Mouse (Mus musculus): ENCODE results near the gene Gdf3. TPM values are rescaled to one million over a fixed set of nuclear protein-coding genes. Genes with fewer than 3 reads are reported as not detected.

The Gdf3 gene
- polyA plus RNA-seq, 1 experiment from 2014 or later: not detected

DNA sequence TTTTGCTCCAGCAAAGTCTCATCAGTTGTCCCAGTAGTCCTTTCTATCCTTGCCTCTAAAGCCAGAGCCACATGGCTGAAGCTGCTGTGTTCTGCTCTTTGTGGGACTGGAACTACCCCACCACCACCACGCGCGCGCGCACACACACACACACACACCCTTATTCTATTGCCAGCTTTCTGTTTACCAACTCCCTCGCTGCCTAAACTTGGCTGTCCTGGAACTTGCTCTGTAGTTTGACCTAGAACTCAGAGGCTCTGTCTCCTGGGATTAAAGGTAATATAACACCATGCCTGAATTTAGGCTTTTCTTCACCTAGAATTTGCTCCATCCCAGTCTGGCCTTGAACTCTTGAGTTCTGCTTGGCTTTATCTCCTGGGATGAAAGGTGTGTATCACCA is 11.2 kb upstream of the Gdf3 start:
- H3K9me3 ChIP-seq (ENCODE audit: low read length): no peaks in the 10 kb centered on the region
- TF ChIP-seq CTCF (IDR thresholded peaks at IDR 0.05) (no peak), EP300 (IDR thresholded peaks at IDR 0.05) (no peak)

DNA sequence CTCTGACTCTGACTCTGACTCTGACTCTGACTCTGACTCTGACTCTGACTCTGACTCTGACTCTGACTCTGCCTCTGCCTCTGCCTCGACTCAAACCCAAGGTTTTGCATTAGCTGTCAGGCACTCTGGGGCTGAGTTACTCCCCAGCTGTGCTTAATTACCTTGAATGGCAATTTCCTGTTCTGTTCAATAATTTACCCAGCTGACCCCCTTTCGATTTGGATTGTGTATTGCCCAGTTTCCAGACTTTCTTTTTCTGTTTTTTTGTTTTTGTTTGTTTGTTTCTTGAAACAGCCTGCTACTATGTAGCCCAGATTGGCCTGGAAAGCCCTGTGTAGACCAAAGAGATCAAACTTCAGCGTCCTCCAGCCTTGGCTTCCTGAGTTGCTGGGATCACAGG is 6.1 kb upstream of the Gdf3 start:
- no peak overlapping the region for H3K27ac ChIP-seq (ENCODE audit: low read length)
- no peaks in the 10 kb centered on the region for H3K36me3 ChIP-seq (ENCODE audit: insufficient read depth, low read length)
- H3K27me3 ChIP-seq (replicated peaks; ENCODE audit: insufficient read depth, low read length): no peaks in the 10 kb centered on the region
- 52% methylated on average over 3 of the region's 3 CpGs for WGBS
- H3K4me3 ChIP-seq (ENCODE audit: low read depth, low read length): no peak overlapping the region
- DNase-seq (ENCODE audit: low spot score) (no peak), ATAC-seq (no peak)
- no peak overlapping the region for H3K9ac ChIP-seq (replicated peaks; ENCODE audit: low read depth)
- TF ChIP-seq CTCF (IDR thresholded peaks at IDR 0.05): no peak
- TF ChIP-seq EP300 (IDR thresholded peaks at IDR 0.05): no peak
- H3K4me2 ChIP-seq (replicated peaks; ENCODE audit: low read depth, low read length): no peak overlapping the region
- no peaks in the 10 kb centered on the region for H3K9me3 ChIP-seq (ENCODE audit: low read length)
- no peaks in the 10 kb centered on the region for H3K4me1 ChIP-seq (ENCODE audit: insufficient read depth, low read depth, low read length)

More for the DNA sequence above, 11.2 kb upstream of the Gdf3 start:
- DNase-seq (ENCODE audit: low spot score): no peak
- no peak for ATAC-seq
- Histone ChIP-seq H3K9ac (replicated peaks; ENCODE audit: low read depth) (no peak overlapping the region), H3K4me2 (replicated peaks; ENCODE audit: low read depth, low read length) (no peak overlapping the region), H3K27me3 (replicated peaks; ENCODE audit: insufficient read depth, low read length) (no peaks in the 10 kb centered on the region), H3K4me3 (ENCODE audit: low read depth, low read length) (no peak overlapping the region), H3K36me3 (ENCODE audit: insufficient read depth, low read length) (no peaks in the 10 kb centered on the region), H3K4me1 (ENCODE audit: insufficient read depth, low read depth, low read length) (no peaks in the 10 kb centered on the region), H3K27ac (ENCODE audit: low read length) (no peak overlapping the region)
- 82% methylated on average over 6 of the region's 6 CpGs for WGBS

DNA sequence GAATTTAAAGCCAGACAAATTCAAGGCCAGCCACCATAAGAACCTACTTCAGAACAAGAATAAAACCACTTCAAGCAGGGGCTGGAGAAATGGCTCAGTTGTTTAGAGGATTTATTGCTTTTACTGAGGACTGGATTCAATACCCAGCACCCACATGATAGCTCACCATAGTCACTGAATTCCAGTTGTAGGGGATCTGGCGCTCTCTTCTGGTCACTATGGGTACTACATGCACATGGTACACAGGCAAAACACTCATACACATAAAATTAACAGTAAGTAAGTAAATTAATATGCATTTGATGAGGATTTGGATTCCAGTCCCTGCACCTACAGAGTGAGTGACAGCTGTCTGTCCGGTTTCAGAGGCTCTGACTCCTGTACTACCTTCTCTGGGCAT is 4.2 kb upstream of the Gdf3 start:
- Histone ChIP-seq H3K4me2 (replicated peaks; ENCODE audit: low read depth, low read length) (no peak overlapping the region), H3K27me3 (replicated peaks; ENCODE audit: insufficient read depth, low read length) (no peaks in the 10 kb centered on the region), H3K4me1 (ENCODE audit: insufficient read depth, low read depth, low read length) (no peaks in the 10 kb centered on the region), H3K36me3 (ENCODE audit: insufficient read depth, low read length) (no peaks in the 10 kb centered on the region), H3K27ac (ENCODE audit: low read length) (no peak overlapping the region), H3K9me3 (ENCODE audit: low read length) (no peaks in the 10 kb centered on the region), H3K4me3 (ENCODE audit: low read depth, low read length) (no peak overlapping the region), H3K9ac (replicated peaks; ENCODE audit: low read depth) (no peak overlapping the region)
- DNase-seq (ENCODE audit: low spot score) (no peak), ATAC-seq (no peak)
- peak; percentile 61 for TF ChIP-seq CTCF (IDR thresholded peaks at IDR 0.05)
- no peak for TF ChIP-seq EP300 (IDR thresholded peaks at IDR 0.05)
- WGBS: 51% methylated on average over 2 of the region's 2 CpGs

DNA sequence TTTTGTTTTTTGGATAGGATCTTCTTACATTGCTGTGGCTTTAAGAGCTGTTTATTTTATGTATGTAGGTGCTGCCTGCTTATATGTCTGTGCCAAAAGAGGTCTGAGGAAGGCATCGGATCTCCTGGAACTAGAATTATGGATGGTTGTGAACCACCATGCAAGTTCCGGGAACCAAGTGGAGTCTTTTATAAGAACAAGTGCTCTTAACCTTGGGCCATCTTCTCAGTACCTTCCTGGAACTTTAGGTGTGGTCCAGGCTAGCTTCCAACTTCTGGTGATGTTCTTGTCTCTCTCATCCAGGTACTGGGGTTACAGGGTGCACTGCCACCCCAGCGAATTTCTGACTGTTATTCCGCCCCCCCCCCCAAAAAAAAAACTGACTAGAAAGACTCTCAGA is 2.5 kb upstream of the Gdf3 start:
- 70% methylated on average over 4 of the region's 4 CpGs for WGBS
- TF ChIP-seq EP300 (IDR thresholded peaks at IDR 0.05): no peak
- no peak for TF ChIP-seq CTCF (IDR thresholded peaks at IDR 0.05)

DNA sequence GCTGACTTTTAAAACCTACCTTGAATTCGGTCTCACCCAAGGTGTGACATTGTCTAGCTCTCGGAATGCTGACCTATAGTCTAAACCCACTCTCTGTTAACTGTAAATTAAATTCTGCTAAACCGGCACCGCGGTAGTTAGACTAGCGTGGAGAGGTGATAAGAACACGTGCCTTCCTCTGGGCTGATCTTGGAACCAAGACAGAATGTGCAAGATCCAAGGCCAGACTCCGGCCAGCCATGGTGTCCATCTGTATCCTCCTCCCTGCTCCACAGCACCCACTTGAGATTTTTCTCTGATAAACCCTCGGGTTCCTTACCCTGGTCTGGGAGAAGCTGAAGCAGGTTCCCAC is 534 bp downstream of the Gdf3 start:
- H3K4me1 ChIP-seq (ENCODE audit: insufficient read depth, low read depth, low read length): no peaks in the 10 kb centered on the region
- H3K4me3 ChIP-seq (ENCODE audit: low read depth, low read length): no peak overlapping the region
- no peak overlapping the region for H3K4me2 ChIP-seq (replicated peaks; ENCODE audit: low read depth, low read length)
- H3K9me3 ChIP-seq (ENCODE audit: low read length): no peaks in the 10 kb centered on the region
- H3K27ac ChIP-seq (ENCODE audit: low read length): no peak overlapping the region
- H3K36me3 ChIP-seq (ENCODE audit: insufficient read depth, low read length): no peaks in the 10 kb centered on the region
- 38% methylated on average over 9 of the region's 9 CpGs for WGBS
- TF ChIP-seq EP300 (IDR thresholded peaks at IDR 0.05) (no peak), CTCF (IDR thresholded peaks at IDR 0.05) (no peak)
- H3K9ac ChIP-seq (replicated peaks; ENCODE audit: low read depth): no peak overlapping the region
- DNase-seq (ENCODE audit: low spot score): no peak
- ATAC-seq: no peak
- no peaks in the 10 kb centered on the region for H3K27me3 ChIP-seq (replicated peaks; ENCODE audit: insufficient read depth, low read length)

More for the DNA sequence above, 2.5 kb upstream of the Gdf3 start:
- H3K4me1 ChIP-seq (ENCODE audit: insufficient read depth, low read depth, low read length): no peaks in the 10 kb centered on the region
- H3K9me3 ChIP-seq (ENCODE audit: low read length): no peaks in the 10 kb centered on the region
- H3K9ac ChIP-seq (replicated peaks; ENCODE audit: low read depth): no peak overlapping the region
- no peak for DNase-seq (ENCODE audit: low spot score)
- H3K27ac ChIP-seq (ENCODE audit: low read length): no peak overlapping the region
- no peak overlapping the region for H3K4me2 ChIP-seq (replicated peaks; ENCODE audit: low read depth, low read length)
- no peak overlapping the region for H3K4me3 ChIP-seq (ENCODE audit: low read depth, low read length)
- no peaks in the 10 kb centered on the region for H3K27me3 ChIP-seq (replicated peaks; ENCODE audit: insufficient read depth, low read length)
- no peak for ATAC-seq
- H3K36me3 ChIP-seq (ENCODE audit: insufficient read depth, low read length): no peaks in the 10 kb centered on the region

DNA sequence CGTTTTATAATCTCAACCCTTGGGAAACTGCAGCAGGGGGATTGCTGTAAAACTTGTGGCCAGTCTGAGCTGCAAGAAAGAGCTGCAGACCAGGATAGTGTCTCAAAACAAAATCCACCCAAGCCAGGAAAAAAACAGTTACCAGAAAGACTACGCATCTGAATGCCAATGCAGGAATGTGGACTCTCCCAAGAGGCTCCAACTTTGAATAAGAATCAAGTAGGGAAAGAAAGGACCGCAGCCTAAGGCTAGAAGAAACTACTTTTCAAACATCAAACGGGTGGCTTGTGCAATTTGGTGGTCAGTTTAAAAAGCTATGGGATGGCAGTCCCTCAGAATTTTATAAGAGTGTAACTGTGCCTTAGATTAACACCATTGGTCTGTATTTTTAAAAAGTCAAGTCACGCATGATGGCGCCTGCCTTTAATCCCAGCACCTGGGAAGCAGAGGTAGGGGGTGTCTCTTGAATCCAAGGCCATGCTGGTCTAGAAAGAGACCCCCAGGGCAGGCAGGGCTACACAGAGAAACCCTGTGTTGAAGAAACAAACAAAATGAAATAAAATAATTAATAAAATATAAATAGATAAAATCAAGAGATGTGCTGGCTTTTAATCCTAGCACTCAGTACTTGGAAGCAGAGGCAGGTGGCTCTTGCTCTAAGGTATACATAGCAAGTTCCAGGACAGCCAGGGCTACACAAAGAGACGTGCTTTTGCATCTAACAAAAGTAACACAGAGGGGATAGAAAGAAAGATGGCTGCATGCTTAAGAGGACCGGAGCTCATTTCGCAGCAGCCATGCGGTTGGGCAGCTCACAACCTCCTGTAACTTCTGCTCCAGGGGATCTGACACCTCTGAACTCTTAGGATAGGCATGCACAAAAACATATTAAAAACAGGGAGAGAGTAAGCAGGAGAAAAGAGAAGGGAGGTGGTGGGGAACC is 1.2 kb downstream of the Gdf3 start:
- no peak overlapping the region for H3K4me3 ChIP-seq (ENCODE audit: low read depth, low read length)
- H3K27ac ChIP-seq (ENCODE audit: low read length): no peak overlapping the region
- H3K4me2 ChIP-seq (replicated peaks; ENCODE audit: low read depth, low read length): no peak overlapping the region
- TF ChIP-seq CTCF (IDR thresholded peaks at IDR 0.05) (no peak), EP300 (IDR thresholded peaks at IDR 0.05) (no peak)
- ATAC-seq: no peak
- no peaks in the 10 kb centered on the region for H3K36me3 ChIP-seq (ENCODE audit: insufficient read depth, low read length)
- WGBS: 77% methylated on average over 10 of the region's 10 CpGs
- no peaks in the 10 kb centered on the region for H3K4me1 ChIP-seq (ENCODE audit: insufficient read depth, low read depth, low read length)
- no peak for DNase-seq (ENCODE audit: low spot score)
- H3K9me3 ChIP-seq (ENCODE audit: low read length): no peaks in the 10 kb centered on the region
- H3K9ac ChIP-seq (replicated peaks; ENCODE audit: low read depth): no peak overlapping the region
- H3K27me3 ChIP-seq (replicated peaks; ENCODE audit: insufficient read depth, low read length): no peaks in the 10 kb centered on the region
